Comparison of ENCODE assay signal across 20 mouse cellular contexts in genomic region chr10:119878331-119878730, GRCm38 (mm10).
DNase-seq lines count a peak whose midpoint lies in the region; ATAC-seq and TF ChIP-seq lines count a peak whose summit lies in the region.
"Had no signal": no experiment of that assay in that cellular context is flagged by ENCODE, and none has a peak within 500 bp of the region (broad histone marks: within the 10 kb centered on the region; RNA-seq: fewer than 3 reads in every experiment).

No protein-coding gene starts in this region.

- no peaks in the 10 kb centered on the region for H3K9me3 ChIP-seq in forebrain, embryonic 16.5 days (ENCODE audit: control insufficient read depth, low read length)
- no peaks in the 10 kb centered on the region for H3K9me3 ChIP-seq in liver, postnatal 0 days (ENCODE audit: low read length)

- no peak overlapping the region for H3K9ac ChIP-seq in forebrain, embryonic 16.5 days (replicated peaks; ENCODE audit: low read depth, low read length)
- no peak overlapping the region for H3K9ac ChIP-seq in liver, postnatal 0 days (replicated peaks)
- H3K9ac ChIP-seq: liver, embryonic 14.5 days had no signal

- TF ChIP-seq EP300 in liver, postnatal 0 days (IDR thresholded peaks at IDR 0.05; ENCODE audit: low read depth), result no peak

- H3K36me3 ChIP-seq in forebrain, embryonic 16.5 days (ENCODE audit: control insufficient read depth, insufficient read depth), result no peaks in the 10 kb centered on the region
- H3K36me3 ChIP-seq in liver, postnatal 0 days (replicated peaks; ENCODE audit: insufficient read depth, low read length), result no peaks in the 10 kb centered on the region

- DNase-seq in brain, embryonic 14.5 days (ENCODE audit: low read depth), result peak; percentile 87
- DNase-seq in embryo, embryonic 10 days (ENCODE audit: low spot score), result peak; percentile 14
- DNase-seq in mesoderm, embryonic 11.5 days (ENCODE audit: low read depth, low spot score), result peak; percentile 60
- DNase-seq in testis, postnatal 14 days (ENCODE audit: low spot score), result no peak
- no peak for DNase-seq in lung, adult 18-20 months
- no peak for DNase-seq in cerebellum, adult 8-10 months
- no peak for DNase-seq in liver, postnatal 0 days
- DNase-seq: cerebellum, adult 9-10 months; heart, adult 18-20 months; heart, postnatal 10 days; kidney, postnatal 14 days; layer of hippocampus, postnatal 36 days; lung, postnatal 4 days; spleen, adult 18-20 months; thymus, postnatal 4 days had no signal

- H3K4me1 ChIP-seq in forebrain, embryonic 16.5 days (replicated peaks; ENCODE audit: control insufficient read depth, insufficient read depth, low read length), result peaks cover 10% of the 10 kb centered on the region
- H3K4me1 ChIP-seq in liver, postnatal 0 days (ENCODE audit: insufficient read depth), result no peaks in the 10 kb centered on the region

- peak; percentile 94 for ATAC-seq in forebrain, embryonic 16.5 days
- ATAC-seq in liver, postnatal 0 days, result no peak
- ATAC-seq: intestine, postnatal 0 days had no signal

- H3K27ac ChIP-seq in forebrain, embryonic 16.5 days (ENCODE audit: low read length), result peak overlapping the region; percentile 54
- no peak overlapping the region for H3K27ac ChIP-seq in liver, postnatal 0 days (ENCODE audit: low read depth)
- H3K27ac ChIP-seq: liver, embryonic 14.5 days had no signal

- TF ChIP-seq CTCF in brain, embryonic 14.5 days (IDR thresholded peaks at IDR 0.05; ENCODE audit: borderline replicate concordance, extremely low read depth, insufficient read depth, insufficient read length), result no peak
- no peak for TF ChIP-seq CTCF in liver, postnatal 0 days (IDR thresholded peaks at IDR 0.05; ENCODE audit: low read depth)

- no peak overlapping the region for H3K4me3 ChIP-seq in forebrain, embryonic 16.5 days (replicated peaks; ENCODE audit: low read length)
- no peak overlapping the region for H3K4me3 ChIP-seq in liver, postnatal 0 days (ENCODE audit: low read depth, low read length)
- H3K4me3 ChIP-seq: erythroblast, embryonic 14.5 days; myocyte had no signal

- peak overlapping the region; percentile 44 for H3K4me2 ChIP-seq in forebrain, embryonic 16.5 days (ENCODE audit: low read length)
- H3K4me2 ChIP-seq in liver, postnatal 0 days (ENCODE audit: low read depth, low read length), result no peak overlapping the region

- no peaks in the 10 kb centered on the region for H3K27me3 ChIP-seq in forebrain, embryonic 16.5 days (replicated peaks; ENCODE audit: control insufficient read depth, insufficient read depth, low read length)
- no peaks in the 10 kb centered on the region for H3K27me3 ChIP-seq in liver, postnatal 0 days (ENCODE audit: insufficient read depth, low read length)

- TF ChIP-seq POLR2A in brain, embryonic 14.5 days (IDR thresholded peaks at IDR 0.05; ENCODE audit: borderline replicate concordance, extremely low read depth, insufficient read depth, insufficient read length, poor library complexity, severe bottlenecking), result no peak

- WGBS in forebrain, embryonic 16.5 days, result 7% methylated on average over 12 of the region's 12 CpGs
- WGBS in liver, postnatal 0 days (ENCODE audit: insufficient replicate concordance), result 70% methylated on average over 12 of the region's 12 CpGs

Comparison
In these comparisons a context has a peak if more than half of its experiments do, and no peak if none do; other contexts are left out.
1. DNase-seq: peak in brain, embryonic 14.5 days (single experiment), embryo, embryonic 10 days (single experiment) and mesoderm, embryonic 11.5 days (single experiment); none in testis, postnatal 14 days (single experiment), lung, adult 18-20 months (0 of 2), cerebellum, adult 8-10 months (single experiment) and liver, postnatal 0 days (single experiment).